Mouse (Mus musculus) right cerebral cortex, postnatal 25 days (tissue): ENCODE measurements around the gene Myh13.

Experiments used
- DNase-seq: peaks from one replicate; pipeline ENCODE4 v3.0.0; 2022

The Myh13 gene

DNA sequence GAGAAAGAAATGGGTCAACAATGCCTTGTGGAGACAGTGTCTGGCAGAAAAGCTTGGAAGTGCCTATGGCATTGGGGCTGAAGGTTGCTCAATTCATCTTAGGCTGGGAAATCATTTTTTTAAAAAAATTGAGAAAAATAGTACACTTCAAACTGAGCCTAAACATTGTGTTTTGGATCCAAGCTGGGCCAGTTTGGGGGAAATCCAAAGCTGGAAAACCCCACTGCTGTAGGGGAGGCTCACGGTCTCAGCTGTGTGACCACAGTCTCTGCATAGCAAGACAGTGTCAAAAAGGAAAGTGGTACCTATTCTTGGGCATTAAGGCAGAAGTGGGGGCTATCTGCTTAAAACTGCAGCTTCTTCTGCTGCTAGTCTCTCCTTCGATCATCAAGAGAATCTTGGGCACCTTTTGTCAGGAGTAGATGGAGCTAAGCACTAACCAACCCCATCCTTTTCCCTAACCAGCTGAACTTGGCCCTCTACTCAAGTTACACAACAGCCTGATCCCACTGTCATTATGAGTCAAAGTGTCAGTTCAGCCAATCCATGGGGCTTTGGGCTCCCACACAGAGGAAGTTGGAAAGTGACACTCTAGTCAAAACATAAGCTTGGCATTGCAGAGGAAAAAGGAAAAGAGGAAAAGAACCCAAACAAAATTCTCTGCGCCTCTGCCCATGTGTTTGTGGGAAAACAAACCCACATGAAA is 69.4 kb downstream of the Myh13 start:
- no peak for DNase-seq

DNA sequence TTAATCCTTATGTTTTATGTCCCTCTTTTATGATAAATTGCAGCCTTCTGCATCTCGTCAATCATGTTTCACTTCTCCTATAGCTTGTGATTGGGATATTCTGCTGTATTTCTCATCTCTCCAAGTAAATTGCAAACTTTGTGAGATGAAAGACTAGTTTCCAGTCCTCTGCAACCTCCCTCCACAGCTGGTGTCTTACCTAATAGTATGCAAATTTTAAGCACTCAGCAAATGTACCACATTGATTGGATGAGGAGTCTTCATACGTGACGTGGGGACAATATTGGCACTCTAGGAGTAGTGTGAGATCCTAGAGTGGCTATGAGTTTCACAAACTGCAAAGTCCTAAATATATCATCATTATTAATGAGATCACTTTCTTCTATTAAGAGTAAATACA is 70.9 kb downstream of the Myh13 start:
- no peak for DNase-seq

DNA sequence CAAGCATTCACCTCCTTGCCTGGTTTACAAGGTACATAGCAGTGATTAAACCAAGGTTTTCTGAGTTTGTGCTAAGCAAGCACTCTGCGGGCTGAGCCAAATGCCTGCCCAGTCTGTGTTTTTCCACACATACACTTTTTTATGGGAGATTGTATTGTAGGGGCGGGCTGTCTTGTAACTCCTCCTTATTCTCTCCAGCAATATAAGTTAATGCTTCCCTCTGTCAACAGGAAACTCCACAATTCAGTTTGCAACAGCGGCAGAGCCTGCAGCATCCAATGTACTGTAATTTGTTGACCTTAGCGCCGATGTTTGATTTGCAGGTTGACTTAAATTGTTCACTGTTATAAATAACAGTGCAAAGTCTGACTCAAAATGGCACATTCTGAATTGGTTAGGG is 79.5 kb downstream of the Myh13 start:
- DNase-seq = no peak

DNA sequence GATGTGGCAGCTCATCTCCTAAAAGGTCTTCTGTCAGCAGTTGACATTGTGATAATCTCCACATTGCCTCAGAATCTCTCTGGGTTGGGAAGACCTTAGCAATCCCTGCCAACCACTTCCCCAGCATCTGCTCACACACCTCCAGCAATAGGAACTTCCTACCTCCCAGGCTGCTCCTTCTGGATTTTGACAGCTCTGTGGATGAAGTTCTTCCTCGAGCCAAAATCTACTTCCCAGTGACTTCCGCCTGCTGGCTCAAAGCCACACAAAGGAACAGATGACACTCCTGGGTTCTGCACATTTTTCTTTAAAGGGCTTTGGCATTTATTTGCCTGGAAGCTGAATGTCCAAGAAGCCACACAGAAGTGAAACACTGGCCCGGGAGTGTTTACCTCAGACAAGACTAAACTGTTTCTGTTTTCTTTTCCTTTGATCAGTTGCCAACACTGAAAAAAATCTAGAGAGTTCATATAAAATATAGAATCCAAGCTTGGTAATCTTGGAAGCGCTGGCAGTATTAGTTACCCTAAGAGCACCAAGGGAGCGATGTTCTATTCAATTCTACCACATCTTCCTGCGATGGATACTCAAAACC is 93.0 kb downstream of the Myh13 start:
- DNase-seq = peak; percentile 50
